Mouse (Mus musculus) urinary bladder, postnatal 10 days (tissue): Measurements from ENCODE around the gene Foxp4.

Experiments used
- DNase-seq: peaks from one replicate; pipeline ENCODE4 v3.0.0; 2022; ENCODE audit warnings: low spot score

The Foxp4 gene

DNA sequence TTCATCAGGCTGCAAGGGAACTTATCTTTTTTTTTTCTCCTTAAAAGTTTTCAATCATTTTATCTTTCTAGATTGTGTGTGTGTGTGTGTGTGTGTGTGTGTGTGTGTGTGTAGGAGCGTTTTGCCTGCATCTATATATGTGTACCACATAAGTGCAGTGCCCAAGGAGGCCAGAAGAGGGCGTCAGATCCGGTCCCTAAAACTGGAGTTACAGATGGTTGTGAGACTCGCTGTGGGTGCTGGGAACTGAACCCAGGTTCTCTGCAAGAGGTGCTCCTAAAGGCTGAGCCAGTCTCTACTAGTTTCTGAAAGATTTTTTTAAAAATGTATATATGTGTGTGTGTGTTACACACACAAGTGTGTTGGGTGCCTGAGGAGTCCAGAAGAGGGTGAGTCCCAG, 5.0 kb upstream of the Foxp4 start:
- no peak for DNase-seq

DNA sequence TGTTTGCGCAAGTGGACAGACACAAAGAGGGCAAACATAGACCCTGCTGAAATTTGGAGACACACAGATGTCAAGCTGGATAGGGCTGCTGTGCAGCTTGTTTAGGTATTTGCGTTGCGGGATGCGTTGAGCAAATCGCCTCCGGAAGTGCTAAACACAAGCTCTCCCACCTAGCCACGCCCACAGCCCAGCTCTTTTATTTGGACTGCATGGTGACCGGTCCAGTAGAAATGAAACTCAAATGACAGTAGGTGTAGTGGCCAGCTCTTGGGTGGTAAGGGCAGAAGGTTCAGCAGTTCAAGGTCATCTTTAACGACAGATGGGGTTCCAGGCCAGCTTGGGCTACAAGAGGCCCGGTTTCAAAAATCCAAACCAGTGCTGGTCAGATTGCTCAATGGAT, 1.5 kb upstream of the Foxp4 start:
- DNase-seq: no peak

GRCm38 (mm10) chr17:47925340-47925926, 988 bp upstream of the Foxp4 start:
- DNase-seq: no peak

DNA sequence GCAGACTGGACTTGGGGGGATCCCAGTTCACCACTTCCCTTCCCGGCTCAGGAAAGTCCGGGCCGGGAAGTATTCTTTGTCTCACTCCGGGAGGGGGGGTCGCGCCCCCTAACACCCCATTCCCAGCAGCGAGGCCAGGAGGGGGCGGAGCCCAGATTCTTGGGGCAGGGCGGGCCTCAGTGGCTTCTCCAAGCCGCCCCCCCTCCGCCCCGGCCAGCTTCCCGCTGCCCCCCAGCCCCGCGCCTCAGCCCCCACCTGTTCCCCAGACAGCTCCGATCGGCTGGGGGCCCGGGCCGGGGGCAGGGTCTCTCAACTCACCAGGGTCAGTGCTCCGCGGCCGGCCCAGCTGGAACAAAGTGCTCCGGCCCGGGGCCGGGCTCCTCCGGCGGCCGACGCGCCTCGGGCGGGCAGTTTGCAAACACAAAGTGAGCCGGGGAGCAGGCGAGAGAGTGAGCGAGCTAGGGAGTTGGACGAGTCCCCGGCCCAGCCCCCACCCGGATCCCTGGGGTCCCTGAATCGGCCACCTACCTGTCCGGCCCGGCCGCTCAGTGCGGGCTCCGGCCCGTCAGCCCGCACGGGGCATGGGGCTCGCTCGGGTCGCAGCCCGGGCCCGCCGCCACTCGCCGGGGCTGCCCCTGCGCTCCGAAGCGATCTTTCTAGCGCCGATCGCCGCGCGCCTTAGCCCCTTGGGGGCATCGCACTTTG, 615 bp downstream of the Foxp4 start:
- no peak for DNase-seq

- no peak for DNase-seq
These were observed 1.3 kb downstream of the Foxp4 start for GRCm38 (mm10) chr17:47923011-47923677.

DNA sequence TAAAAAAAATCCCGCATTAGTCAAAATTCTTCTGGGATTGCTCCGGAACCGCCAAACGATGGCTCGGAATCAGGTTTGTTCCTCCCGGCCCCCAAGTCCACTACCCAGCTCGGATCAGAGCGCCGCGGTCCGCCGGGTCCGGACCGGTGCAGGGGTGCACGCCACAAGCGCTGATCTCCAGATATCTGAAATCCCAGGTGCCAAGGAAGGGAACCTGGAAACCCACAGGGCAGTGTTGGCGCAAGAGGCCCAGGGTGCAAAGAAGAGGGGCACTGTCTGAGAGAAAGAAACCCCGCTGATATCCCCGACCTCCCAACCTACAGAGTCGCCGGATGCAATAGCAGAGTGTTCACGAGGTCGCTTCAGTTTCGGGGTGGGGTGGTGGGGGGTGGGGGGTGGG, 1.9 kb downstream of the Foxp4 start:
- no peak for DNase-seq

GRCm38 (mm10) chr17:47922116-47922515, 2.3 kb downstream of the Foxp4 start:
- DNase-seq: no peak

- no peak for DNase-seq
These were observed 3.2 kb downstream of the Foxp4 start for GRCm38 (mm10) chr17:47921136-47921665.

- DNase-seq: no peak
These were observed 4.6 kb downstream of the Foxp4 start for GRCm38 (mm10) chr17:47919826-47920225.

- no peak for DNase-seq
These were observed 6.5 kb downstream of the Foxp4 start for GRCm38 (mm10) chr17:47917907-47918306.

DNA sequence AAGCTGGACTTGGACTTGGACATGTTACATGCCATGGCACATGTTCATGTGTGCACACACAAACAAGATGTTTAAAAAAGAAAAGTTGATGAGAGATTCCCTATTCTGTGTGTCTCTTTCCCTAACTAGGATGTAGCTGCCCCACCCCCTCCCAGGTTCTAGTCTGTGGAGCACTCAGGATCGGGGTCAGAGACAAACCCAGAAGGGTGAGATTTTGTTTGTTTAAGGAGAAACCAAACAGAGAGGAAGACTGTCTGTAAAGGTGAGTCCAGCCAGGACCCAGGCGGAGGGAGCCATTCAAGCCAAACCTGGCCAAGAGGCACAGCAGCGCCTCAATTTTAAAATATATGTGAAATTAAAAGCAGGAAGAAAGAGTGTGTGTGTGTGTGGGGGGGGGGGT, 7.2 kb downstream of the Foxp4 start:
- DNase-seq: no peak

DNA sequence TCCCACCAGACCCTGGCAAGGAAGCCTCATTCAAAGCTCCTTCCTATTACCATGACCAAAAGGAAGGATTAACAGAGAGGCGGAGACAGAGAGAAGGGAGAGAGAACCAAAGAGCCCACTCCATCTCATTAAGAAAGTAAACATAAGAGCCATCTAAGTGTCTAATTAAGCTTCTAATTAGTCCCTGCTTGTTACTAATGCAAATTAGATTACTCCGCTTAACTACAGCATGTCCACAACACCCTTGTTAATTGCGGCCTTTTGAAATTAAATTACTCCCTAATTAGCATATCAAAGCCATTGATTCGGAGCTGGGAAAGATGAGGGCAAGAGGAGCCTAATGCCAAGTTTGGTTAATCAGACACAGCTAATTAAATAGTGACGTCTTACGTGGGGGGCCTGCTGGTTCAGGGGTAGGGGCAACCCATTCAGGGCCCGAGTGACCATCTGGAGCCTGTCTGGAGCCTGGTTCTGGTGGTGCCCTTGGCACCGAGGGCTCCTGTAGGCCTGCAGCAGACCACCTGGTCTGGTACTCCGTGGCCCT, 9.7 kb downstream of the Foxp4 start:
- no peak for DNase-seq

GRCm38 (mm10) chr17:47909091-47910001, 15.1 kb downstream of the Foxp4 start:
- DNase-seq: no peak

- DNase-seq: no peak
These were observed 16.4 kb downstream of the Foxp4 start for GRCm38 (mm10) chr17:47908079-47908478.

DNA sequence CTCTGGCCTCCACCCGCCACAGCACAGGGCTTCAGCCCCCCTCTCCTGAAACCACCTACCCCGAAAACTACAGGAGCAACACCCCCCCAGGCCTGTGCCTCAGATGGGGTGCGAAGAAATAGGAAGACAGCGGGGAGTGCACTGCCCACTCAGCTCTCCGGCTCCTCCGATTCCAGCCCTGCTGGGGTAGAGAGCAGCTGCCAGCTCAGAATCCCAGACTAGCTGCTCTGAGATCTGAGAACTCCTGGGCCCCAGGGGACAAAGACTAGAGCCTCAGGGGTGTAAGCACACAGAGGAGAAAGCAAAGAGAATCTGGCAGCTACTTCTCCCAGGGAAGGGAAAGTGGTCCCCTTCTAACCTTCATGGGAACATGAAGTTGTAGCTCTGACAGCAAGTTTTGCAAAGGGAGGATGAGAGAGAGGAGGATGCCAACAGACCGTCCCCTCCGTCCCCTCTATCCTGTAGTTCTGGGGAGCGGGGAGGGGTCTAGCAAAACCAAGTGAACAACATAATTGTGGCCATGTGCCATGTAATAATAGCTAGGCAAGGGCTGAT, 17.0 kb downstream of the Foxp4 start:
- no peak for DNase-seq

DNA sequence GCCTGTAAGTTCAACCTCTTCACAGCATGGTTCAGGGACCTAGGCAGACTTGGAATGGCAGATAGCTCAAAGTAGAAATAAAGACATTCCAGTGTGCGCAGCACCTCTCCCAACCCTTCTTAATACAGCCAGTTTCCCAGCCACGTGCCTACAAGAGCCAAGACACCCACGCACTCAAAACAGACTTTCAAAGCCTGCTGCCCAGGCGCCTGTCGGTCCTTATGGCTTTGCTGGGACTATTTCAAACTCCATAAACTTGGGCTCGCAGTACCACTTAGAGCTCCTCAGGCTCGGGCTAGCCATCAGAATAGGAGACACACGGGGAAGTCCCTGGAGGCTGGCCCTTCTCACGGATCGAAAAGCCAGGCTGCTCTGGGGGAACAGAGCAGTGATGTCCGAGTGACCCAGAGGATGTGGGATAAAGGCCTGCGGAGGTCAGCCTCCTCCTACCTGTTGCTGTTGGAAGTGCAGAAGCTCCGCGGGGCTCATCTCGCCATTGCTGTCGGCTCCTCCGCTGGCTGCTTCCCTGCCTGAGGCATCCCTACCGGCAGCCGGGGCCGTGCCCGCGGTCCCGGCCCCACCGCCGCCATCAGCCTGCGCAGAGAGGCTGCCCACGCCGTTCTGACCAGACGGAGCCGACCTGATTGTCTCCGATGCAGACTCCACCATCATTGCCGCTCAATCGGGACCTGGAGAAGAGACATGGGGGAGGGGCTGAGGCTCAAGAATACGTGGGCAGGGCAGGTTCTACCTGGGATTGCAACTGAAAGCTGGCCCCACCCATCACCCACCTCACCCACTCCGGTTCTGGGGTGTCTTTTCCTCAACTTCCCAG, 20.4 kb downstream of the Foxp4 start:
- DNase-seq: no peak

DNA sequence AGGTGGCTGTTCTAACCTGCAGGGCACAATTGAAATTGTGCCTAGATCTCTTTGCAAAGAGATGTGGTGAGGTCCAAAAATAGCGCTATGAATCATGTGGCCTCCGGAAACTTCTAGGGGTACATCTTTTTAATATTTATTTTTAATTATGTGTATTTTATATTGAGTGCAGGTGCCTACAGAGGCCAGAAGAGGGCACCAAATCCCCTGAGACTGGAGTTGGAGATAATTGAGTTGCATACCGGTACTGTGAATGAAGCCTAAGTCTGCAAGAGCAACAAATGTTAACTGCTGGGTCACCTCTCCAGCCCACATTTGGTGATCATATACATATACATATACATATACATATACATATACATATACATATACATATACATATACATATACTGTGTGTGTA, 22.7 kb downstream of the Foxp4 start:
- DNase-seq: no peak

DNA sequence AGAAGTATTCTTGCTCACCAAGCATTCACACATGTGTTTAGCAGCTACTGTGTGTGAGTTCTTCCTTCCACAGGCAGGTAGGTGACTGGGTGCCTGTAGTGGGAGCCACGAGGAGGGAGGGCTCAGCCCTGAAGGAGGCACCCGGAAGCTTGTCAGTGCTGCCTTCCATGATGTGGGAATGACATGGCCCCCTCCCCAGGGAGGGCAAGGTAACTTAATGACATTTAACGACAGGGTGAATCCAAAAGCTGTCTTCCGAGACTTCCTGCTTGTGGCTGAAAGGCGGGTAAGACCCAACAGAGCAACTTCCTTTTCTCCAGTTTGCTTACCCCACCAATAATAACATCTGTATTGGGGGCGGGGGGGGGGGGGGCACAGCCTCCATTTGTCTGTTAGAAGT, 23.7 kb downstream of the Foxp4 start:
- DNase-seq: no peak

GRCm38 (mm10) chr17:47899156-47899555, 25.3 kb downstream of the Foxp4 start:
- no peak for DNase-seq

GRCm38 (mm10) chr17:47897956-47898752, 26.3 kb downstream of the Foxp4 start:
- DNase-seq: no peak
